11 mouse cellular contexts compared by ENCODE assay signal in genomic region chr11:97512511-97512910, GRCm38 (mm10). TPM values are rescaled to one million over a fixed set of nuclear protein-coding genes. Genes with fewer than 3 reads are reported as not detected.
DNase-seq lines count a peak whose midpoint lies in the region; ATAC-seq and TF ChIP-seq lines count a peak whose summit lies in the region.
"Had no signal": no experiment of that assay in that cellular context is flagged by ENCODE, and none has a peak within 500 bp of the region (broad histone marks: within the 10 kb centered on the region; RNA-seq: fewer than 3 reads in every experiment).

No protein-coding gene starts in this region.

- H3K4me1 ChIP-seq in kidney, embryonic 15.5 days: peaks cover 34% of the 10 kb centered on the region
- H3K4me1 ChIP-seq in CH12.LX (ENCODE audit: control insufficient read depth in 1 of 2, insufficient read depth in 2 of 2): peaks cover 23 to 44% of the 10 kb centered on the region in 2 experiments
- H3K4me1 ChIP-seq in hindbrain, embryonic 15.5 days (replicated peaks): peaks cover 23% of the 10 kb centered on the region

- intact Hi-C loops in gastrocnemius, adult 2 months (cut with DNase I): no loop called here

- no peak for DNase-seq in gastrocnemius, adult 2 months
- DNase-seq in gastrocnemius, postnatal 4 days (ENCODE audit: low spot score in 2 of 2): no peak
- no peak for DNase-seq in kidney, postnatal 10 days
- no peak for DNase-seq in CH12.LX (ENCODE audit: extremely low read depth)
- DNase-seq in neural tube, embryonic 10.5 days (ENCODE audit: extremely low spot score, low spot score): no peak
- DNase-seq in testis, postnatal 10 days (ENCODE audit: low spot score): no peak
- DNase-seq: forebrain, postnatal 0 days; layer of hippocampus, adult 9-11 months had no signal

- no peak for TF ChIP-seq CTCF in gastrocnemius, adult 2 months (IDR thresholded peaks at IDR 0.05)
- no peak for TF ChIP-seq CTCF in CH12.LX (conservative IDR thresholded peaks at IDR 0.05 in 1 of 2, IDR thresholded peaks at IDR 0.05 in 1 of 2; ENCODE audit: low read depth in 2 of 2, low read length in 2 of 2)

- no peak overlapping the region for H3K9ac ChIP-seq in kidney, embryonic 15.5 days
- no peak overlapping the region for H3K9ac ChIP-seq in CH12.LX (ENCODE audit: insufficient read depth, low read depth)
- no peak overlapping the region for H3K9ac ChIP-seq in hindbrain, embryonic 15.5 days
- H3K9ac ChIP-seq: forebrain, postnatal 0 days had no signal

- TF ChIP-seq RAD21 in CH12.LX (IDR thresholded peaks at IDR 0.05; ENCODE audit: low read depth, low read length): no peak

- peak overlapping the region; percentile 41; the same call in 1 of the 2 replicates for H3K4me2 ChIP-seq in kidney, embryonic 15.5 days
- H3K4me2 ChIP-seq in CH12.LX (ENCODE audit: insufficient read depth, low read depth, poor library complexity, severe bottlenecking): no peak overlapping the region
- H3K4me2 ChIP-seq in hindbrain, embryonic 15.5 days: 0 out of 2 replicates have a peak overlapping the region, but pooled peaks have one; percentile 3

- no peaks in the 10 kb centered on the region for H3K79me2 ChIP-seq in CH12.LX (replicated peaks; ENCODE audit: control insufficient read depth, extremely low read depth, insufficient read depth, poor library complexity, severe bottlenecking)

- H3K36me3 ChIP-seq in kidney, embryonic 15.5 days: no peaks in the 10 kb centered on the region
- H3K36me3 ChIP-seq in CH12.LX (replicated peaks in 1 of 2; ENCODE audit: control insufficient read depth in 1 of 2, insufficient read depth in 1 of 2, low read length in 1 of 2): no peaks in the 10 kb centered on the region
- H3K36me3 ChIP-seq in hindbrain, embryonic 15.5 days: peaks cover 28% of the 10 kb centered on the region

- no peak for TF ChIP-seq POLR2A in CH12.LX (IDR thresholded peaks at IDR 0.05; ENCODE audit: low read depth, low read length)

- no peak overlapping the region for H3K27ac ChIP-seq in gastrocnemius, adult 2 months
- H3K27ac ChIP-seq in kidney, embryonic 15.5 days: peak overlapping the region; percentile 82
- no peak overlapping the region for H3K27ac ChIP-seq in CH12.LX (ENCODE audit: insufficient read depth, low read depth)
- H3K27ac ChIP-seq in hindbrain, embryonic 15.5 days (replicated peaks): no peak overlapping the region

- no peak for ATAC-seq in kidney, embryonic 15.5 days (replicated peaks; ENCODE audit: low FRiP score)
- ATAC-seq in hindbrain, embryonic 15.5 days (ENCODE audit: low FRiP score, low read depth): no peak
- ATAC-seq: forebrain, postnatal 0 days had no signal

- H3K9me3 ChIP-seq in kidney, embryonic 15.5 days (replicated peaks): no peaks in the 10 kb centered on the region
- H3K9me3 ChIP-seq in CH12.LX (replicated peaks; ENCODE audit: low read length): peaks cover 5% of the 10 kb centered on the region
- H3K9me3 ChIP-seq in hindbrain, embryonic 15.5 days: no peaks in the 10 kb centered on the region

- dilution Hi-C loops in CH12.LX (cut with MboI; ENCODE audit: extremely low pct_ligation_motif_present, extremely low pct_unique_long_range_greater_than_20kb, low sequenced_read_pairs): no loop called here

- 57% methylated on average over 6 of the region's 6 CpGs for whole genome bisulfite sequencing in kidney, embryonic 15.5 days
- WGBS in hindbrain, embryonic 15.5 days: 26% methylated on average over 6 of the region's 6 CpGs

- no peak for TF ChIP-seq EP300 in CH12.LX (IDR thresholded peaks at IDR 0.05; ENCODE audit: low read length)

- in situ Hi-C loops in CH12.LX (cut with MboI; ENCODE audit: low pct_ligation_motif_present, low pct_unique_long_range_greater_than_20kb, low sequenced_read_pairs): no loop called here

- peak overlapping the region; percentile 57 for H3K4me3 ChIP-seq in gastrocnemius, adult 2 months
- H3K4me3 ChIP-seq in kidney, embryonic 15.5 days (replicated peaks): no peak overlapping the region
- H3K4me3 ChIP-seq in CH12.LX (replicated peaks in 1 of 3; ENCODE audit: low read depth in 2 of 3, low read length in 2 of 3, poor library complexity in 1 of 3): peak overlapping the region; percentile 6 to 62 (median 35)
- H3K4me3 ChIP-seq in hindbrain, embryonic 15.5 days: no peak overlapping the region

- H3K27me3 ChIP-seq in kidney, embryonic 15.5 days: no peaks in the 10 kb centered on the region
- H3K27me3 ChIP-seq in CH12.LX (replicated peaks): peaks cover 39% of the 10 kb centered on the region
- H3K27me3 ChIP-seq in hindbrain, embryonic 15.5 days: no peaks in the 10 kb centered on the region

TF ChIP-seq in CH12.LX, 34 proteins besides CTCF, POLR2A, EP300 and RAD21:
- TF ChIP-seq NELFE (IDR thresholded peaks at IDR 0.05; ENCODE audit: low read depth, low read length): no peak
- TF ChIP-seq UBTF (IDR thresholded peaks at IDR 0.05; ENCODE audit: low read depth, low read length): no peak
- TF ChIP-seq NRF1 (IDR thresholded peaks at IDR 0.05; ENCODE audit: low read depth, low read length): no peak
- TF ChIP-seq MYC (IDR thresholded peaks at IDR 0.05; ENCODE audit: low read depth, low read length): no peak
- no peak for TF ChIP-seq USF2 (conservative IDR thresholded peaks at IDR 0.05; ENCODE audit: low read depth, low read length)
- no peak for TF ChIP-seq CHD2 (IDR thresholded peaks at IDR 0.05; ENCODE audit: low read length)
- TF ChIP-seq E2F4 (IDR thresholded peaks at IDR 0.05; ENCODE audit: insufficient replicate concordance, low read depth, low read length): no peak
- no peak for TF ChIP-seq TCF12 (IDR thresholded peaks at IDR 0.05; ENCODE audit: low read depth, low read length)
- no peak for TF ChIP-seq MAZ (IDR thresholded peaks at IDR 0.05; ENCODE audit: low read depth, low read length)
- no peak for TF ChIP-seq BHLHE40 (IDR thresholded peaks at IDR 0.05; ENCODE audit: low read depth, low read length)

RNA-seq across cellular contexts. Expression of gene 4933428G20Rik, which starts 12.4 kb away (rescaled TPM):
- total RNA-seq in gastrocnemius, adult 2 months (2021): not detected
- total RNA-seq in gastrocnemius, postnatal 4 days (2021): not detected
- polyA plus RNA-seq in kidney, embryonic 15.5 days (2015; fragmentation: Nextera tagmentation; extraction: Ambion mirVana): 0.49 and 0.84 TPM in 2 replicates
- 0.17 TPM in 1 of 2 replicates, not detected in the other for total RNA-seq in CH12.LX (2012; rRNA removed)
- total RNA-seq in CH12.LX (2014; rRNA removed): not detected in 2 replicates
- polyA plus RNA-seq in CH12.LX (2012; ENCODE audit: insufficient read length, low read depth): 0.30 and 0.50 TPM in 2 replicates
- polyA plus RNA-seq in hindbrain, embryonic 15.5 days (2015; fragmentation: Nextera tagmentation; extraction: Ambion mirVana): 1.2 and 1.3 TPM in 2 replicates
- total RNA-seq: liver, adult 2 months had no signal
- polyA plus RNA-seq: liver, adult 2 months had no signal

Comparison
In these comparisons a context has a peak if more than half of its experiments do, and no peak if none do; other contexts are left out.
1. H3K4me3 ChIP-seq: peak in gastrocnemius, adult 2 months (single experiment) and CH12.LX (3 of 3); none in kidney, embryonic 15.5 days (single experiment) and hindbrain, embryonic 15.5 days (single experiment).